Mouse (Mus musculus) megakaryocyte, embryonic 14.5 days (primary cell): ENCODE measurements around the gene Ppib.

Experiments used
- FLI1 ChIP-seq: IDR thresholded peaks from 2 replicates; pipeline ENCODE4 v1.6.1; 2012; ENCODE audit warnings: low read length, inconsistent platforms, mixed read lengths
- GATA1 ChIP-seq: IDR thresholded peaks from 3 replicates; pipeline ENCODE4 v1.6.1; 2012; ENCODE audit warnings: mixed read lengths, low read length, inconsistent platforms, borderline replicate concordance

GRCm38 (mm10) chr9:66078072-66078471 is 18.1 kb downstream of the Ppib start:
- TF ChIP-seq GATA1: no peak
- TF ChIP-seq FLI1: no peak
